ENCODE assay signal across 8 mouse cellular contexts in genomic region chr3:30592418-30592853, GRCm38 (mm10). TPM values are rescaled to one million over a fixed set of nuclear protein-coding genes. Genes with fewer than 3 reads are reported as not detected.
DNase-seq lines count a peak whose midpoint lies in the region; ATAC-seq and TF ChIP-seq lines count a peak whose summit lies in the region.

No protein-coding gene starts in this region.

- H3K36me3 ChIP-seq in spleen, adult 2 months (ENCODE audit: control insufficient read depth, insufficient read depth, low read length), result no peaks in the 10 kb centered on the region
- H3K36me3 ChIP-seq in hindbrain, embryonic 14.5 days (replicated peaks; ENCODE audit: control insufficient read depth, insufficient read depth), result no peaks in the 10 kb centered on the region
- H3K36me3 ChIP-seq in limb, embryonic 14.5 days (ENCODE audit: control insufficient read depth, insufficient read depth, low read length), result no peaks in the 10 kb centered on the region
- H3K36me3 ChIP-seq in midbrain, embryonic 16.5 days (ENCODE audit: control insufficient read depth, insufficient read depth, low read length), result no peaks in the 10 kb centered on the region

- ATAC-seq in hindbrain, embryonic 14.5 days (ENCODE audit: low FRiP score), result peak; percentile 36
- peak; percentile 67; the same call in 1 of the 2 replicates for ATAC-seq in limb, embryonic 14.5 days (ENCODE audit: low FRiP score, low read depth)
- peak; percentile 69 for ATAC-seq in midbrain, embryonic 16.5 days

- peak in 1 of 2 experiments; percentile 48 for DNase-seq in spleen, adult 2 months (ENCODE audit: low read depth in 1 of 2, low spot score in 2 of 2)
- no peak for DNase-seq in spleen, postnatal 14 days (ENCODE audit: low spot score in 2 of 2)
- peak; percentile 90 for DNase-seq in brain, embryonic 14.5 days (ENCODE audit: low read depth)
- peak; percentile 85 for DNase-seq in hindbrain, embryonic 14.5 days (ENCODE audit: low spot score)
- DNase-seq in limb, embryonic 14.5 days (ENCODE audit: low spot score), result peak; percentile 83
- no peak for DNase-seq in thymus, adult 18-20 months
- no peak for DNase-seq in right cerebral cortex, postnatal 4 days

- H3K27ac ChIP-seq in spleen, adult 2 months (ENCODE audit: insufficient read depth, low read length), result no peak overlapping the region
- H3K27ac ChIP-seq in hindbrain, embryonic 14.5 days, result no peak overlapping the region
- no peak overlapping the region for H3K27ac ChIP-seq in limb, embryonic 14.5 days (replicated peaks; ENCODE audit: low read depth, low read length)
- no peak overlapping the region for H3K27ac ChIP-seq in midbrain, embryonic 16.5 days (ENCODE audit: low read length)

- 1% methylated on average over 2 of the region's 2 CpGs for WGBS in spleen, adult 2 months
- 2% methylated on average over 2 of the region's 2 CpGs for WGBS in hindbrain, embryonic 14.5 days
- WGBS in limb, embryonic 14.5 days, result 0% methylated on average over 2 of the region's 2 CpGs
- WGBS in midbrain, embryonic 16.5 days, result 2% methylated on average over 2 of the region's 2 CpGs

- no peak overlapping the region for H3K4me3 ChIP-seq in spleen, adult 2 months (ENCODE audit: extremely low read depth, insufficient read depth, insufficient read length)
- H3K4me3 ChIP-seq in hindbrain, embryonic 14.5 days (replicated peaks; ENCODE audit: low read length), result no peak overlapping the region
- H3K4me3 ChIP-seq in limb, embryonic 14.5 days (replicated peaks; ENCODE audit: low read length), result no peak overlapping the region
- no peak overlapping the region for H3K4me3 ChIP-seq in midbrain, embryonic 16.5 days (ENCODE audit: low read depth, low read length)

- TF ChIP-seq CTCF in spleen, adult 2 months (IDR thresholded peaks at IDR 0.05; ENCODE audit: extremely low read depth, insufficient read depth, insufficient read length, insufficient replicate concordance), result peak; percentile 21; the same call in 1 of the 2 replicates
- TF ChIP-seq CTCF in brain, embryonic 14.5 days (IDR thresholded peaks at IDR 0.05; ENCODE audit: borderline replicate concordance, extremely low read depth, insufficient read depth, insufficient read length), result peak; percentile 49; the same call in 1 of the 2 replicates

- no peaks in the 10 kb centered on the region for H3K9me3 ChIP-seq in hindbrain, embryonic 14.5 days (ENCODE audit: control insufficient read depth, low read length)
- no peaks in the 10 kb centered on the region for H3K9me3 ChIP-seq in limb, embryonic 14.5 days (ENCODE audit: control insufficient read depth, low read length)
- H3K9me3 ChIP-seq in midbrain, embryonic 16.5 days (replicated peaks; ENCODE audit: control insufficient read depth, low read length, poor library complexity, severe bottlenecking), result no peaks in the 10 kb centered on the region

- no peak overlapping the region for H3K4me2 ChIP-seq in hindbrain, embryonic 14.5 days (replicated peaks)
- H3K4me2 ChIP-seq in limb, embryonic 14.5 days (replicated peaks; ENCODE audit: low read depth, low read length, severe bottlenecking), result no peak overlapping the region
- H3K4me2 ChIP-seq in midbrain, embryonic 16.5 days (ENCODE audit: low read length), result no peak overlapping the region

- H3K9ac ChIP-seq in hindbrain, embryonic 14.5 days, result no peak overlapping the region
- H3K9ac ChIP-seq in limb, embryonic 14.5 days (ENCODE audit: low read depth, low read length, severe bottlenecking), result no peak overlapping the region
- no peak overlapping the region for H3K9ac ChIP-seq in midbrain, embryonic 16.5 days (ENCODE audit: low read depth, low read length)

- no peaks in the 10 kb centered on the region for H3K4me1 ChIP-seq in spleen, adult 2 months (ENCODE audit: control insufficient read depth, insufficient read depth, insufficient read length)
- peaks cover 6% of the 10 kb centered on the region; the same call in 1 of the 2 replicates for H3K4me1 ChIP-seq in hindbrain, embryonic 14.5 days (replicated peaks; ENCODE audit: control insufficient read depth, insufficient read depth, low read length)
- H3K4me1 ChIP-seq in limb, embryonic 14.5 days (ENCODE audit: control insufficient read depth, insufficient read depth, low read length), result peaks cover 6% of the 10 kb centered on the region
- H3K4me1 ChIP-seq in midbrain, embryonic 16.5 days (ENCODE audit: control insufficient read depth, insufficient read depth, low read length), result peaks cover 5% of the 10 kb centered on the region

- H3K27me3 ChIP-seq in spleen, adult 2 months (ENCODE audit: control insufficient read depth, insufficient read depth, low read length), result 0 out of 2 replicates have a peak, but pooled peaks cover 3% of the 10 kb centered on the region
- H3K27me3 ChIP-seq in hindbrain, embryonic 14.5 days (ENCODE audit: control insufficient read depth, insufficient read depth, low read length), result no peaks in the 10 kb centered on the region
- no peaks in the 10 kb centered on the region for H3K27me3 ChIP-seq in limb, embryonic 14.5 days (ENCODE audit: control insufficient read depth, insufficient read depth, low read length)
- H3K27me3 ChIP-seq in midbrain, embryonic 16.5 days (ENCODE audit: control insufficient read depth, insufficient read depth, low read depth, low read length), result no peaks in the 10 kb centered on the region

- no peak for TF ChIP-seq POLR2A in spleen, adult 2 months (IDR thresholded peaks at IDR 0.05; ENCODE audit: low read depth, low read length)
- TF ChIP-seq POLR2A in brain, embryonic 14.5 days (IDR thresholded peaks at IDR 0.05; ENCODE audit: borderline replicate concordance, extremely low read depth, insufficient read depth, insufficient read length, poor library complexity, severe bottlenecking), result no peak
- TF ChIP-seq POLR2A in limb, embryonic 14.5 days (IDR thresholded peaks at IDR 0.05; ENCODE audit: borderline replicate concordance, extremely low read depth, insufficient read depth, insufficient read length), result no peak

RNA-seq across cellular contexts. Expression of gene Actrt3, which starts 7.3 kb away (rescaled TPM):
- 0.04 TPM in 1 of 2 replicates, not detected in the other for polyA plus RNA-seq in spleen, adult 2 months (2012; rRNA removed)
- polyA plus RNA-seq in brain, embryonic 14.5 days (2012; rRNA removed), result 0.11 and 0.13 TPM in 2 replicates
- polyA plus RNA-seq in hindbrain, embryonic 14.5 days (2014; fragmentation: Nextera tagmentation; extraction: Ambion mirVana), result 0.65 and 0.74 TPM in 2 replicates
- 0.11 TPM in 1 of 2 replicates, not detected in the other for polyA plus RNA-seq in limb, embryonic 14.5 days (2012; rRNA removed)
- 0.10 TPM in 1 of 2 replicates, not detected in the other for polyA plus RNA-seq in limb, embryonic 14.5 days (2014; fragmentation: Nextera tagmentation; extraction: Ambion mirVana)
- polyA plus RNA-seq in midbrain, embryonic 16.5 days (2015; fragmentation: Nextera tagmentation; extraction: Ambion mirVana), result 0.37 and 0.41 TPM in 2 replicates

RNA-seq across cellular contexts. Expression of gene Mynn, which starts 9.4 kb away (rescaled TPM):
- polyA plus RNA-seq in spleen, adult 2 months (2012; rRNA removed), result 4.7 and 9.8 TPM in 2 replicates
- 16.0 and 20.6 TPM in 2 replicates for polyA plus RNA-seq in brain, embryonic 14.5 days (2012; rRNA removed)
- polyA plus RNA-seq in hindbrain, embryonic 14.5 days (2014; fragmentation: Nextera tagmentation; extraction: Ambion mirVana), result 33.5 and 33.7 TPM in 2 replicates
- polyA plus RNA-seq in limb, embryonic 14.5 days (2012; rRNA removed), result 22.3 TPM in 2 replicates
- 30.6 and 32.0 TPM in 2 replicates for polyA plus RNA-seq in limb, embryonic 14.5 days (2014; fragmentation: Nextera tagmentation; extraction: Ambion mirVana)
- 29.6 and 31.4 TPM in 2 replicates for polyA plus RNA-seq in midbrain, embryonic 16.5 days (2015; fragmentation: Nextera tagmentation; extraction: Ambion mirVana)

RNA-seq across cellular contexts. Expression of gene Mecom, which starts 44.6 kb away (rescaled TPM):
- polyA plus RNA-seq in spleen, adult 2 months (2012; rRNA removed), result 0.47 and 0.65 TPM in 2 replicates
- polyA plus RNA-seq in brain, embryonic 14.5 days (2012; rRNA removed), result 3.7 and 7.3 TPM in 2 replicates
- polyA plus RNA-seq in hindbrain, embryonic 14.5 days (2014; fragmentation: Nextera tagmentation; extraction: Ambion mirVana), result 12.6 and 13.7 TPM in 2 replicates
- polyA plus RNA-seq in limb, embryonic 14.5 days (2012; rRNA removed), result 35.8 and 38.6 TPM in 2 replicates
- polyA plus RNA-seq in limb, embryonic 14.5 days (2014; fragmentation: Nextera tagmentation; extraction: Ambion mirVana), result 42.2 and 61.6 TPM in 2 replicates
- polyA plus RNA-seq in midbrain, embryonic 16.5 days (2015; fragmentation: Nextera tagmentation; extraction: Ambion mirVana), result 4.0 and 5.3 TPM in 2 replicates

RNA-seq across cellular contexts. Expression of gene Lrriq4, which starts 51.9 kb away (rescaled TPM):
- not detected in 2 replicates for polyA plus RNA-seq in spleen, adult 2 months (2012; rRNA removed)
- polyA plus RNA-seq in brain, embryonic 14.5 days (2012; rRNA removed), result 0.05 TPM in 1 of 2 replicates, not detected in the other
- 0.08 TPM in 1 of 2 replicates, not detected in the other for polyA plus RNA-seq in hindbrain, embryonic 14.5 days (2014; fragmentation: Nextera tagmentation; extraction: Ambion mirVana)
- polyA plus RNA-seq in limb, embryonic 14.5 days (2012; rRNA removed), result not detected in 2 replicates
- not detected in 2 replicates for polyA plus RNA-seq in limb, embryonic 14.5 days (2014; fragmentation: Nextera tagmentation; extraction: Ambion mirVana)
- not detected in 2 replicates for polyA plus RNA-seq in midbrain, embryonic 16.5 days (2015; fragmentation: Nextera tagmentation; extraction: Ambion mirVana)

RNA-seq across cellular contexts. Expression of gene Lrrc34, which starts 55.2 kb away (rescaled TPM):
- polyA plus RNA-seq in spleen, adult 2 months (2012; rRNA removed), result 0.04 TPM in 1 of 2 replicates, not detected in the other
- 0.35 and 0.63 TPM in 2 replicates for polyA plus RNA-seq in brain, embryonic 14.5 days (2012; rRNA removed)
- polyA plus RNA-seq in hindbrain, embryonic 14.5 days (2014; fragmentation: Nextera tagmentation; extraction: Ambion mirVana), result 1.7 and 2.9 TPM in 2 replicates
- 0.27 and 0.52 TPM in 2 replicates for polyA plus RNA-seq in limb, embryonic 14.5 days (2012; rRNA removed)
- 0.76 and 1.3 TPM in 2 replicates for polyA plus RNA-seq in limb, embryonic 14.5 days (2014; fragmentation: Nextera tagmentation; extraction: Ambion mirVana)
- 1.7 and 1.9 TPM in 2 replicates for polyA plus RNA-seq in midbrain, embryonic 16.5 days (2015; fragmentation: Nextera tagmentation; extraction: Ambion mirVana)

Comparison
In these comparisons a context has a peak if more than half of its experiments do, and no peak if none do; other contexts are left out.
1. DNase-seq: peak in brain, embryonic 14.5 days (single experiment), hindbrain, embryonic 14.5 days (single experiment) and limb, embryonic 14.5 days (single experiment); none in spleen, postnatal 14 days (0 of 2), thymus, adult 18-20 months (0 of 2) and right cerebral cortex, postnatal 4 days (single experiment).
2. Peak in every context shown above with its lines, with median percentiles within 50 percentile points of each other: ATAC-seq.